Mouse (Mus musculus) kidney, embryonic 14.5 days (tissue): Measurements from ENCODE around the gene Galp. TPM values are rescaled to one million over a fixed set of nuclear protein-coding genes. Genes with fewer than 3 reads are reported as not detected.

Experiments used
- ATAC-seq: fragments of 200-750 bp; cut with Nextera tagmentation; 2 replicates; pipeline ENCODE4 v1.8.0; 2017; ENCODE audit warnings: moderate number of reproducible peaks, mild to moderate bottlenecking, moderate TSS enrichment, moderate library complexity; ENCODE audit not compliant: low FRiP score, low TSS enrichment
- H3K27ac ChIP-seq: fragments of 300-500 bp; sonication (generic); 2 replicates; pipeline ENCODE4 v1.5.1; 2014; ENCODE audit warnings: low read depth, mild to moderate bottlenecking, low read length, moderate library complexity, mixed read lengths
- H3K27me3 ChIP-seq: fragments of 300-500 bp; sonication (generic); 2 replicates; pipeline ENCODE4 v1.6.1; 2014; ENCODE audit warnings: mild to moderate bottlenecking, low read length; ENCODE audit not compliant: control insufficient read depth, insufficient read depth
- H3K36me3 ChIP-seq: fragments of 300-500 bp; sonication (generic); 2 replicates; pipeline ENCODE4 v1.6.1; 2014; ENCODE audit warnings: low read length, mixed read lengths; ENCODE audit not compliant: control insufficient read depth, insufficient read depth
- H3K4me1 ChIP-seq: fragments of 300-500 bp; sonication (generic); 2 replicates; pipeline ENCODE4 v1.6.1; 2014; ENCODE audit warnings: low read length, mixed read lengths; ENCODE audit not compliant: control insufficient read depth, insufficient read depth
- H3K4me2 ChIP-seq: fragments of 300-500 bp; sonication (generic); replicated peaks from 2 replicates; pipeline ENCODE4 v1.6.1; 2014; ENCODE audit warnings: low read depth, mild to moderate bottlenecking, low read length
- H3K4me3 ChIP-seq: fragments of 300-500 bp; sonication (generic); 2 replicates; pipeline ENCODE4 v1.5.1; 2014; ENCODE audit warnings: mild to moderate bottlenecking, low read length
- H3K9ac ChIP-seq: fragments of 300-500 bp; sonication (generic); 2 replicates; pipeline ENCODE4 v1.6.1; 2014; ENCODE audit warnings: low read depth, mild to moderate bottlenecking, low read length, moderate library complexity
- H3K9me3 ChIP-seq: fragments of 300-500 bp; sonication (generic); 2 replicates; pipeline ENCODE4 v1.6.1; 2016; ENCODE audit warnings: low read length; ENCODE audit not compliant: control insufficient read depth
- WGBS: fragments of 180-500 bp; shearing (Covaris S2); extraction: QIAGEN DNeasy Blood & Tissue Kit; methylation state at CpG from one replicate; pipeline ENCODE4 v1.1.7; 2014; 5-methylcytosine and 5-hydroxymethylcytosine counted together
- polyA plus RNA-seq: library from polyadenylated mRNA; unstranded; fragments of >200 nt; fragmentation: Nextera tagmentation; extraction: Ambion mirVana; gene quantifications from 2 replicates; pipeline ENCODE4 v1.2.1, GENCODE M21; 2014

Gene Galp
- not detected in 2 replicates for polyA plus RNA-seq

DNA sequence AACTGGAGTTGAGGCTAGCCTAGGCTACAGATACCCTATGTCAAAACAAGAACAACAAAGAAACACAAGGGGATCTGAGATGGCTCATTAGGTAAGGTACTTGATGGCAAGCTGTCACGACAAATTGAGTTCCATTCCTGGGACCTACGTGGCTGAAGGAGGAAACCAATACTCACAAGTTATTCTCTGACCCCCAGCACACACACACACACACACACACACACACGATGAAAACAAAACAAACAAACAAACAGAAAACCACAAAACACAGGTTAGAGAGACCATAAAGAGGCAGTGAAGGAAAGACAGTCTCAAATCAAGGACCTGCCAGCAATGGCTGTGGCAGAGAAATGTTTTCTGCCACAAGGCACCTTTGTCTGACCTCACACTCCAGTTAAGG is at the start of gene Galp:
TSS of gene Galp (plus strand) at position 301 of the 400 bp plus-strand sequence.
- Histone ChIP-seq H3K27ac (no peak within 1 kb of the TSS), H3K27me3 (no peaks in the 10 kb centered on the region), H3K4me2 (no peak within 1 kb of the TSS), H3K4me3 (no peak within 1 kb of the TSS), H3K36me3 (no peaks in the 10 kb centered on the region), H3K4me1 (no peaks in the 10 kb centered on the region), H3K9ac (no peak within 1 kb of the TSS), H3K9me3 (no peaks in the 10 kb centered on the region)
- WGBS, result 70% methylated on average over 3 of the region's 3 CpGs
- ATAC-seq, result no peak

DNA sequence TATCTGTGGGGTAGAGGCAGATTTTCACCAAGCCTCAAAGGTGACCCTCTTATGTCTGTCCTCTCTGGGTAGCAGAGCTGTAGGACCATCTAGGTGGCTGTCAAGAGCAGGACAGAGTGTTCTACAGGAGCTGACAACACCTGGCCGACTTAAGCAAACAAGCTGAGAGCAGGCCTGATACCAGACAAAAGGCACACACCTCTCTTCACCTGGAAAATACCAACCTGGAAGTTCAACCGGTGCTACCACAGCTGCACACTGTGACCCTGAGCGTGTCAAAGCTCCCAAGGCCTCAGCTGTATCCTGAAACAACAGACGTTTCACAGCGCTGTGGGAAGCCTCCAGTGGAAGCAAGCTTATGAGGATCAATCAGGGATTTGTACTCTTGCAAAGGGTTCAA is 49.2 kb upstream of the Galp start:
- peaks cover 8% of the 10 kb centered on the region; the same call in 1 of the 2 replicates for H3K4me1 ChIP-seq
- no peak overlapping the region for H3K27ac ChIP-seq
- no peak for ATAC-seq
- no peaks in the 10 kb centered on the region for H3K9me3 ChIP-seq
- no peaks in the 10 kb centered on the region for H3K27me3 ChIP-seq
- no peak overlapping the region for H3K9ac ChIP-seq
- 77% methylated on average over 5 of the region's 5 CpGs for WGBS
- H3K4me3 ChIP-seq, result no peak overlapping the region
- no peaks in the 10 kb centered on the region; the same call in 1 of the 2 replicates for H3K36me3 ChIP-seq
- H3K4me2 ChIP-seq, result no peak overlapping the region

DNA sequence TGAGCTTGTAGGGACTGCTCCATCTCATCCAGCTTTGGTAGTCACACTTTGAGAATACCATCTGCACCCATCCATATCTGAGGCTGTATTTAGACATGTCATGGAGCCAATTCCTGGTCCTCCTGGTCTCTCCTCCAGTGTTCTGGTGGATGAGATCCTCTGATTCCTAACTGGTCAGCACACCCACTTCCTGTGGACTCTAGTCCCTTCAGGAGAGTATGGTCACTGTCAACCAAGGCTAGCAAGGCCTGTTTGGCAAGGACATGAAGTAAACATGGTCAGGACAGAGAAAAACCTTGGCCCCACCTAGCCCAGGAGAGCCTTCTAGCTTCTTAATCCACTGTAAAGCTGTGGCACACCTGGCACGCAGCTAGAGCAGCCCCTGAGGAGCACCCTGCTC is 45.6 kb upstream of the Galp start:
- H3K4me1 ChIP-seq, result peaks cover 11% of the 10 kb centered on the region
- H3K4me3 ChIP-seq, result no peak overlapping the region
- no peaks in the 10 kb centered on the region for H3K27me3 ChIP-seq
- H3K9me3 ChIP-seq, result no peaks in the 10 kb centered on the region
- ATAC-seq, result no peak
- WGBS, result 88% methylated on average over 1 of the region's 1 CpGs
- H3K9ac ChIP-seq, result no peak overlapping the region
- H3K36me3 ChIP-seq, result no peaks in the 10 kb centered on the region
- no peak overlapping the region for H3K27ac ChIP-seq
- no peak overlapping the region for H3K4me2 ChIP-seq

DNA sequence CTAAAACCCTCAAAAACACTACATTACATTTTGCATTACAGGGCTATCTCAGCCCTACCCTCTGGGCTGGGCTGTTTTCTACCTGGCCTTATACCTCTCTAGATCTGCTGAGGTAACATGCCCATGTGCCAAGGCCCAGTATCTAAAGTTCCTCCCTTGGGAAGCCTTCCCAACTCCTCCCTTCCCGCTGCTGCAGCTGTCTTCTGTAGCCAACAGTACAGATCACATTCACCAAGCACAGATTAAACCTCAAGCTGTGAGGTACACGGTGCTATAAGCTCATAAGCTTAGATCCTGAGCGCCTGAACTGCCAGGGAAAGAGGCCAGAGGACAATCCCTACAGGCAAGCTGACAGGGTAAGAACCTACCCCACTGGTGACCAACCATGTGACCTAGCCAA is 44.9 kb upstream of the Galp start:
- Histone ChIP-seq H3K36me3 (no peaks in the 10 kb centered on the region), H3K4me2 (no peak overlapping the region), H3K9me3 (no peaks in the 10 kb centered on the region), H3K4me3 (no peak overlapping the region), H3K9ac (no peak overlapping the region), H3K27ac (no peak overlapping the region), H3K27me3 (no peaks in the 10 kb centered on the region), H3K4me1 (peaks cover 16% of the 10 kb centered on the region)
- 92% methylated on average over 3 of the region's 3 CpGs for WGBS
- no peak for ATAC-seq

DNA sequence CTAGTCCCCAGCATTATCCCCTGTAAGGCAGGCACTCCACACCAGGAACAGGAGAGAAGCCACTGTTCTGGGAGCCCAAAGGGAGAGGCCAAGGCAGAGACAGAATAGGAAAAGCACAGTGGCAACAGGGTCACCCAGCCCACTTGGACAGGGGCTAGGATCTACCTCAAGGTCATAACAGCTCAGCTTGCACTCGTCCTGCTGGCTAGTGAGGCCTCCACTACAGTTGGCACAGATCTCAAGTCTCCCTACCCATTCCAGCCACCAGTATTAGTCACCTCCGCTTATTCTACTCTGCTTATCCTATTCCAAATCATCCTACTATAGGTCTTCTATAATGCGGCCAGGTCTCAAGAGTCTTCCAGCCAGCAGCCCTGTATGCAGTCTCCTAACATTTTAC is 43.8 kb upstream of the Galp start:
- H3K27me3 ChIP-seq, result no peaks in the 10 kb centered on the region
- peaks cover 22% of the 10 kb centered on the region for H3K4me1 ChIP-seq
- H3K4me3 ChIP-seq, result no peak overlapping the region
- H3K27ac ChIP-seq, result no peak overlapping the region
- H3K9ac ChIP-seq, result no peak overlapping the region
- no peak for ATAC-seq
- WGBS, result 89% methylated on average over 3 of the region's 3 CpGs
- H3K4me2 ChIP-seq, result no peak overlapping the region
- no peaks in the 10 kb centered on the region for H3K36me3 ChIP-seq
- H3K9me3 ChIP-seq, result no peaks in the 10 kb centered on the region

DNA sequence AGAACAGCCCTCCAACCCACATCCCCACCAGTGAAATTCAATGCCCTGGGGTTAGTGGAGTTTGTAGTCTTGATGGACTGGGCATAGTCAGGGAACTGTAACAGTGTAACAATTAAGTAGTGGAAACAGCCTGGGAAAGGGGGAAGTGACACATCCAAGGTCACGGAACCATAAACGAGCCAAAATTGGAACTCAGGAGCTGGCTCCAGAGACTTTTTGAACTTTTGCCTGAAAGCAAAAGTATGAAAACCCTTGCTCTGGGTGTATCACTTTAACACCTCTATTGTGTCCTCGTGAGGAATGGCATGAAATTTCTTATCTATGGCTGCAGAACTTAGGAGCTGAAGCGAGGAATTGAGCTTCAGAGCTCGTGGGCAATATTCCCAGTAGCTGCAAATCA is 42.7 kb upstream of the Galp start:
- WGBS, result 53% methylated on average over 5 of the region's 5 CpGs
- no peaks in the 10 kb centered on the region for H3K27me3 ChIP-seq
- H3K36me3 ChIP-seq, result no peaks in the 10 kb centered on the region
- H3K4me3 ChIP-seq, result peak overlapping the region; percentile 84
- H3K4me2 ChIP-seq, result peak overlapping the region; percentile 83; the same call in 1 of the 2 replicates
- ATAC-seq, result no peak
- no peaks in the 10 kb centered on the region for H3K9me3 ChIP-seq
- peaks cover 22% of the 10 kb centered on the region for H3K4me1 ChIP-seq
- no peak overlapping the region; the same call in 1 of the 2 replicates for H3K27ac ChIP-seq
- H3K9ac ChIP-seq, result peak overlapping the region; percentile 92; the same call in 1 of the 2 replicates

DNA sequence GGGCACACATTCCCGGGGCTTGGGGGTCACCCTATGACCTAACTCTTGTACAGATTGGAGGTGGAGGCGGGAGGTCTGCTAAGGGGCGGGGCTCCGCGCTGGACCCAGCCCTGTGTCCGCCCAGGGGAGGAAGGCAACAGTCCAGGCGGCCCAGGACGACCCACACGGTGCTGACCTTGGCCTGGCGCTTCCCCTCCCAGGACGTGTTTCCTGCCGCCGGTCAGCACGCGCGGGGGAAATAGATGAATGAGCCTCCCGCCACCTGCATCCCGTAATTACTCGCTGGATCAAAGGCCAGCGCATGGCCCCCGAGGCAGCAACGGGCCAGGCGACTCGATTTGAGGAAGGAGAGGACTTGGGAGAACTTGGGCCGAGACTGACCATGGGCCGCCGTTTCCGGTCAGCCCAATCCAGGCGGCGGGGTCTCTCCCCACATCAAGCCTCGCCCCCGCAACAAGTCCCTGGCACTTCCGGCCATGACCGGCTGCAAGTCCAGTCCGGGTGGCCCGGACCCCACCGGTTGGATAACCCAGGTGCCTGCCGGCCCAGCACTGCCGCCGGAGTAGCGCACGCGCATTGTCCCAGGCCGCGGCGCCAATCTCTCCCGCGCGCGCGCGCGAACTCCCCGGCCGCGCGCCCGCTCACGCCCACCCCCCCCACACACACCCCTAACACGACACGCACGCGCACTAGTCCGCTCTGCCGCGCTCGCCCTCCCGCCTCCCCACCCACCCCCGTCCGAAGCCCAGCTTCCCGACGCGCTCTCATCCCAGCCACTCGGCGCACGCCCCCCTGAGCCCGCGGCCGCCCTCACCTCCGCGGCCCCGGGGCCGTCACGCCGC is 41.6 kb upstream of the Galp start:
- ATAC-seq, result peak; percentile 71
- WGBS, result under 1% methylated on average over 62 of the region's 85 CpGs
- peak overlapping the region; percentile 83 for H3K4me2 ChIP-seq

DNA sequence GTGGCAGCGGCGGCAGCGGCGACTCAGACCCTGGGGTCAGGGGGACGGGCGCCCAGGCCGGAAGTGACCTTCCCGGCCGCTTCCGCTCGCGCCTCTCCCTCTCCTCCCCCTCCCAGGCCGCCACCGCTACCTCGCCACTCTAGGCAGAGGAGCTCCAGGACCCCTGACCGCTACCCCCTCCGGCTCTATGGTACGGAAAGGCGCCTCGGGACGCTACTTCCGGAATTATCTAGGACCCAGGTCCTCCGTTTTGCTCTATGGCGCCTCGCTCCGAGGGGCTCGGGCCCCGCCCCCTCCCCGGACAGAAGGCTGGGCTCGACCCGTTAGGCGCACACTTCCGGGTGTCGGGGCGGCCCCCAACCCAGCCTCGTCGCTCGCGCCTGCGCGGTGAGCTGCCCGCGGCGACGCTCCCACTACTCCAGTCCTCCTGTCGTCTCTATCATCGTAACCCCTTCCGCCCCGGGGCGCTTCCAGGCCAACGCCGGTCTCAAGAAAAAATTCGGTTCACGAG is 40.9 kb upstream of the Galp start, which contains the start of gene Zfp787:
TSS of gene Zfp787 (minus strand) at position 97 of the 511 bp plus-strand sequence.
- no peaks in the 10 kb centered on the region for H3K9me3 ChIP-seq
- H3K9ac ChIP-seq, result peak within 1 kb of the TSS; percentile 92
- peak within 1 kb of the TSS; percentile 84 for H3K4me3 ChIP-seq
- H3K4me1 ChIP-seq, result peaks cover 22% of the 10 kb centered on the region
- peak; percentile 96 for ATAC-seq
- H3K4me2 ChIP-seq, result peak within 1 kb of the TSS; percentile 83
- no peaks in the 10 kb centered on the region for H3K27me3 ChIP-seq
- no peaks in the 10 kb centered on the region for H3K36me3 ChIP-seq
- WGBS, result under 1% methylated on average over 45 of the region's 54 CpGs
- peak within 1 kb of the TSS; percentile 90 for H3K27ac ChIP-seq

More for the DNA sequence above, 41.6 kb upstream of the Galp start:
- H3K4me3 ChIP-seq, result peak overlapping the region; percentile 84
- peak overlapping the region; percentile 92 for H3K9ac ChIP-seq
- no peaks in the 10 kb centered on the region for H3K36me3 ChIP-seq
- no peaks in the 10 kb centered on the region for H3K9me3 ChIP-seq
- no peaks in the 10 kb centered on the region for H3K27me3 ChIP-seq
- H3K4me1 ChIP-seq, result peaks cover 22% of the 10 kb centered on the region
- peak overlapping the region; percentile 90 for H3K27ac ChIP-seq

DNA sequence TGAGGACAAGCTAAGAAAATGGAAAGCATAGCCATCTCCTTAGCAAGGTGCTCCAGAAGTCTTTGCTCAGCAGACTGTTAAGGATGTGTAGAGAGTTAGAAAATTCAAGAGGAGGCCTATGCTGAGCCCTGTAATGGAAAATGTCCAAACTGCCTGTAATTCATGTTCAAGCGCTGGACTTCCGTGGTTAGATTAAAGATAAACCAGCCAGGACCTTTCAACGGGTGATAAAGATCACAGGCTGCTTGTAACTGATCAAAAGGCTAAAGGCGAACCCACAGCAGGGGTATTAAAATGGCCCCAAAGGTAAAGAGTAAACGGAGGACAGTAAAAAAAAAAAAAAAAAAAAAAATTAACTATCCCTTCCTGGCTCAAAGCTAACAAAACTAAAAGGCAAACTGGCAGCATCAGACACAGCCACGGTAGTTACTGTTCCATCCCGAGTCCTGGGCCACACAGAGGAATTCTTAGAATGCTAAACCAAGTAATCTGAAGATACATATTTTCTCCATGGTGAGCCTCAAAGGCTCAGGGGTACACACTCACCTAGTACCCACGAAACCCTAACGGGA is 39.9 kb upstream of the Galp start:
- Histone ChIP-seq H3K4me3 (peak overlapping the region; percentile 84), H3K36me3 (no peaks in the 10 kb centered on the region), H3K9me3 (no peaks in the 10 kb centered on the region), H3K27me3 (no peaks in the 10 kb centered on the region), H3K4me1 (peaks cover 22% of the 10 kb centered on the region), H3K27ac (peak overlapping the region; percentile 74; the same call in 1 of the 2 replicates), H3K9ac (peak overlapping the region; percentile 92; the same call in 1 of the 2 replicates), H3K4me2 (peak overlapping the region; percentile 61)
- WGBS, result 45% methylated on average over 9 of the region's 9 CpGs
- no peak for ATAC-seq
